Mouse (Mus musculus) cortical plate, adult 2 months (tissue): ENCODE measurements at regions not wholly inside any gene's neighbourhood (a gene's known extent, or its start where the extent isn't known, plus 50 kb on each side); places are given as distances from the start of the nearest gene placed in this dataset.

Experiments
- CTCF ChIP-seq: fragments of 200-500 bp; IDR thresholded peaks from 2 replicates; pipeline ENCODE4 v1.5.1; 2011; ENCODE audit warnings: mild to moderate bottlenecking, control low read depth, low read length; ENCODE audit not compliant: insufficient read depth; ENCODE audit errors: extremely low read depth
- POLR2A ChIP-seq: fragments of 200-500 bp; IDR thresholded peaks from 2 replicates; pipeline ENCODE4 v1.6.1; 2011; ENCODE audit warnings: mild to moderate bottlenecking, low read length, control low read depth; ENCODE audit not compliant: insufficient read depth; ENCODE audit errors: extremely low read depth

DNA sequence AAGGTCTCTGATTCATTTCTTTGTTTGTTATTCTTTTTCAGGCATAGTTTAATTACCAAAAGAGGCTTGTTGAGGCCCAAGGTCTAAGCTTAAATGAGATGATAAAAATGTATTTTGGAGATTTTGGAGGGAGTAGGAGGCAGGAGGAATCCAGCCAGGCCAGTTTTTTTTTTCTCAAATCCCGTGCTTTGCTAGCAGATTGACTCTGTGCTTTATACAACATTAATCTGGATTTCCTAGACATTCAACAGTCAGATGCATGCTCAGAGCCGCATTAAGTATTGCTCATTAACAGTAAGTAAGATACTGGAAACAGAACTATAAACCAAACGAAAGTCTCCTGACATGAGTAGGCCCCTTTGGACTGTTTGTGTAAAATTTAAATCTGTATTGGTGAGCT is 662.9 kb upstream of the Nrsn1 start:
- TF ChIP-seq POLR2A (no peak), CTCF (no peak)
